Mouse (Mus musculus) c-Kit-positive CD71-negative TER-119-negative erythroid progenitor cells, embryonic 14.5 days (primary cell): ENCODE data around the gene Vti1a.

Experiments
- DNase-seq: peaks from one replicate; pipeline ENCODE4 v3.0.0-alpha.2; 2013; ENCODE audit warnings: low read depth

Gene Vti1a

GRCm38 (mm10) chr19:55525056-55525455 lies 209.0 kb downstream of the Vti1a start:
- DNase-seq = no peak

GRCm38 (mm10) chr19:55526717-55527235 lies 210.7 kb downstream of the Vti1a start:
- DNase-seq = no peak

GRCm38 (mm10) chr19:55530041-55530440 lies 213.9 kb downstream of the Vti1a start:
- DNase-seq = no peak

- no peak for DNase-seq
Observed at GRCm38 (mm10) chr19:55532681-55533080, 216.6 kb downstream of the Vti1a start.

- no peak for DNase-seq
Observed at GRCm38 (mm10) chr19:55536273-55536937, 220.3 kb downstream of the Vti1a start.

DNA sequence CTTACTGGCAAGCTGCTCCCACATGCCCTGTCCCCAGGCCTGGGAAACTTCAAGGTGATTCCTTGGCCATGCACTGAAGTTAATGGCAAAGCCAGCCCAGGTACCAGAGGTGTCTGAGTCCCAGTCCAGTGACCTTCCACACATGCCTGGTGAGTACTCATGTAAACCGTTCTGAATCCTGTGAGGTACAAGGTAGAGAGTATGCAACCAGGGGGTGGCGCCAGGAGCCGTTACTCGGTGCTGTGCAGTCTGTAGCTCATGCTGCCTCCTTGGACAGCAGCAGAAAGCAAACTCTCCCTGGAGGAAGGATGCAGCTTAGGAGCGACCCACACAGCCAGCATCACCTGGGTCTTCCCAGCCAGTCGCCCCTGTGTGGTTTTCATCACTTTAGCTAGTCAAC lies 221.6 kb downstream of the Vti1a start:
- DNase-seq = no peak

DNA sequence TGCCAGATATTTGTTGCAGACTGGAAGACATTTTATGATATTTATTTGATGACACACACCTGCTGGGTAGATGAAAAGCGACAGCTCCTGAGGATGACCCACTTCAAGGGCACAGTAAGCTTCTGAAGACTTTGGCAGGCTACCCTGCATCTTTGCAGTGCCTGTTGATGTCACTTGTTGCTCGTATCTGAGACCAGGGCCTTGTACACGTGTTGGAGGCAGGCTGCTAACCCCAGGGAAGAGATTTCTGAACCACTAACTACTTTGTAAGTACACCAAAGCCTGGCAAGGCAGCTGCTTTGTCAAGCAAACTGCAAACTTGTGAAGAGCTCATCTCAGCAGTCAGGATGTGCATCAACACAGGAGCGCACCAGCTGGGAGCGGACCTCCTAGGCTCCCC lies 225.5 kb downstream of the Vti1a start:
- no peak for DNase-seq

DNA sequence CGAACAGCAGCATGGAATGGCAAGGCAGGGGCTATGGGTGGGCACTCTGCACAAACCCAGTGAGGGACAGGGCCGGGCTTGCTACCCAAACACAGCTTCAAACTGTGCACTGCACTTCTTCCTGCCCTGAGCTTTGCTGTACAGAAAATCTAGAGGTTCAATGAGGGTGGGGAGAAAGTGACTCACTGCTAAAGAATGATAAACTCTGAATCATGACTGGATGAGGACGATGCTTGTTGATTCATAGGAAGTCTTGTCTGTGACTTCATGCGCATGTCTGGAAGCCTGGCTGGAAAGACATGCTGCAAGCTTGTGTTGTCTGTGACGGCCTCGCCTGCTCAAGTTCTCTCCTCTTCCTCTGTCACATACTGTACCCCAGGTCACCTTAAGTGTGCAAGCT lies 226.4 kb downstream of the Vti1a start:
- DNase-seq = no peak

DNA sequence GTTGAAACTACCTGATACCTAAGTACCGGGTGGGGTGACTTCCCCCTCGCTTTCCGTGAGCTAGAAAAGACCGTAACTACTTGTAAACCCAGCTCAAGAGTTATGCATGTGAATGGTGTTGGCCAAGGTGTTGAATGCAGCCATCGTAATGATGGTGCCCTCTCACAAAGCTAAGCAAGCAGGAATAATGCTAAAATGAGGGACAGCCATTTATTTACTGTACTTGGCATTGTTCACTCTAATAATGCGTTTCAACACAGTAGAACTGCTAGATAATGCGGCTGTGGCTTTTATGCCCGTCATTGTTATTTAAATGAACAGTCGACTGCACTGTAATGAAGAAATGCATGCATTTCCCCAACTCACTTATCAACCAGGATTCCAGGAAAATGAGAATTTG lies 227.1 kb downstream of the Vti1a start:
- DNase-seq = no peak

GRCm38 (mm10) chr19:55544498-55544897 lies 228.4 kb downstream of the Vti1a start:
- DNase-seq = no peak

GRCm38 (mm10) chr19:55545529-55545928 lies 229.4 kb downstream of the Vti1a start:
- peak; percentile 82 for DNase-seq

- DNase-seq = no peak
Observed at GRCm38 (mm10) chr19:55546009-55546528, 230.0 kb downstream of the Vti1a start.

DNA sequence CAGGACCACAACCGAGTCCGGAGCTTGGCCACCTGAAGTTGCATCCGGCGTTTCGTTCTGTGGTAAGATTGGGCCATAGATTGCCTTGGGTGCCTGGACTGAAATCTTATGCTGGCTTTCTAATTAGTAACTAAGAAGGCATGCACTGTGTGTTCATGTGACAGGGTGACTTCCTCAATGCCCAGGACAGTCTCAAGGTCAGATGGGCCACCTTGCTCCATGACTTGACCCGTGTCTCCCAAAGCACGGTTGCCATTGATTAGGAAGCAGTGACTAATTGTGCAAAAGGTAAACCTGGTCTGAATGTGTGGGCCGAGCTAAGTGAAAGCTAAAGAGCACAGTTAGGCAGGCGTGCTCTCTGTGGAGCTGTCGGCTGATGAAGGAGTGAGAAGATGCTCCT lies 232.1 kb downstream of the Vti1a start:
- no peak for DNase-seq

- DNase-seq = no peak
Observed at GRCm38 (mm10) chr19:55548656-55549055, 232.6 kb downstream of the Vti1a start.

- DNase-seq = no peak
Observed at GRCm38 (mm10) chr19:55550176-55550575, 234.1 kb downstream of the Vti1a start.

DNA sequence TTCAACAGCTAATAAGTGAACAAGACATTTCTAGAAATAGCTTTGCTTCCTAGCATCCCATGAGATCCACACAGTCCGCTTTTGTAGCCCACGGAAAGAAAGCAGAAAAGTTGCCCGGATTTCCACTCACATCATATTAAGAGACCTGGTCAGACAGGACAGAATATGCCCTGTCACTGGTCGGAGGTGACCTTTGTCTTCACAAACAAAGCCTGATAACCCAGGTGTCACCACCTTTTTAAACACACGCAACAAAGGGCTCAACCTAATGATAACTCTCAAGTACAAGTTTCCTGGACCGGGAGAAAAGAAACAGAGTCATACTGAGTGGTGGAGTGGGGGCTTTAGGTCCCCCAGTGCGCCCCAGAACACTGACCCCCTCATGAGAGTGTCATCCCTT lies 236.2 kb downstream of the Vti1a start:
- no peak for DNase-seq

GRCm38 (mm10) chr19:55552861-55553260 lies 236.8 kb downstream of the Vti1a start:
- no peak for DNase-seq

DNA sequence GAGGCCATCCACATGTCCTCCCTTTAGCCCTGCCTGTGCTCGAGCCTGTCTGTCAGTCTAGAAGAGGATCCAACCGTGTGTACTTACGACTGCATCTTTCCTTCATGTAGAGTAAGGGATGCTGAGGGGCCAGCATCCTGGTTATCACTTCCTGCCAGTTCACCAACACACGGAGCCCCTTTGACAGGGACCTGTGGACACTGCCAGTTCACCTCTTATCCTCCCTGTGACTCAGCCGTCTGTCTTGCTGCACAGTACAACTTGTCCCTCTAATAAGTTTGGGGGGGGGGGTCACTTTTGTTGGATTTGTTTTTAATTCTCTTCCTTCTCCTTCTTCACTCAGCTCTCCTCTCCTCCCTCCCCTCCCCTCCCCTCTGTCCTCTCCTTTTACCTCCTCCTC lies 238.2 kb downstream of the Vti1a start:
- no peak for DNase-seq

DNA sequence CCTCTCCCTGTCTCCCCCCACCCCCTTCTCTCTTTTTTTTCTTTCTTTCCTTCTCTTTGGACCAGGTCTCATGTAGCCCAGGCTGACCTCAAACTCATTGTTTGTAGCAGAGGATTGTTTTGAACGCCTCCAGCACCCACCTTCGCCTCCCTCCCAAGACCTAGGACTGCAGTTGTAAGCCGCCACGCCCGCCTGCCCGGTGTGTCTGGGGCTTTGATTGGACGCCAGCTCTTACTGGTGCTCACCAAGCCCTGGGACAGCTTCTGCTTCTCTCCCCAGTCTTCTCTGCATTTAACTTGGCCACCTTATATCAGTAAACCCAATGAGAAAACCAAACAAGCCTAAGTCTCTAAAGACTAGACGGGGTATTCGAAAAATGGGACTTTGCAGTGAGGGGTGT lies 238.6 kb downstream of the Vti1a start:
- DNase-seq = no peak

DNA sequence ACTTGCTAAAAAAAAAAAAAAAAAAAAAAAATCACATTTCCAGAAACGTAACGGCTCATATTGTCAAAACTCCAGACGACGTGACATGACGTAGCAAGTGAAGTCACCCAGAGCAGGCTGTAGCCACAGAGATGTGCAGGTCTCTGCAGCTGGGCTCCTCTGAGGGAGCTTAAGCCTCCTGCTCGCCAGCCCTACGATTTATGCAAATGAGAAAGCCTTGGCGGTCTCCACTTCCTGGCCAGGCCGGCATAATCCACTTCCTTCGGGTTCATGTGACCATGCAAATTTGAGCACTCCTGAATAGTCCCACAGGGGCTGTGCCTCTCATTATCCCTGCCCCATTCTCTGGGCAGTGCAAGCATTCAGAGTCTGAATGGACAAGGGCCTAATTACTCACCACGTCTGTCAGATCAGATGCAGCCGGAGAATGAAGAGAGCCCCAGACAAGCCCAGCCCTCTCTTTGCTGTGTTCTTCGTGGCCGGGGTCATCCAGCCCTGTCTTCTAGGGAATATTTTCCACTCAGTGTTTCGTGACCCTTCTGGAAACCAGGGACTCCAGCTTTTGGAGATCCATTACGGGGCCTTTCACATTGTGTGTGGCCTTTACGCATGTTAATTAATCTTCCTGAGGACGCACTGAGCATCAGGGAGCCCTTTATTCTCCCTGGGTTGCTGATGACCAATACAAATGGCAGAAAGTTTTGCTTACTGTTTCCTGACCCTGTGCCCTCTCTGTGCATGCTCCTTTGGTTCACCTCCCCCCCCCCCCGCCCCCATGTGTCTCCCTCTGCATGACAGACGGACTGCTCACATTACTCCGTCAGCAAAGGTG lies 240.3 kb downstream of the Vti1a start:
- DNase-seq = peak; percentile 50

DNA sequence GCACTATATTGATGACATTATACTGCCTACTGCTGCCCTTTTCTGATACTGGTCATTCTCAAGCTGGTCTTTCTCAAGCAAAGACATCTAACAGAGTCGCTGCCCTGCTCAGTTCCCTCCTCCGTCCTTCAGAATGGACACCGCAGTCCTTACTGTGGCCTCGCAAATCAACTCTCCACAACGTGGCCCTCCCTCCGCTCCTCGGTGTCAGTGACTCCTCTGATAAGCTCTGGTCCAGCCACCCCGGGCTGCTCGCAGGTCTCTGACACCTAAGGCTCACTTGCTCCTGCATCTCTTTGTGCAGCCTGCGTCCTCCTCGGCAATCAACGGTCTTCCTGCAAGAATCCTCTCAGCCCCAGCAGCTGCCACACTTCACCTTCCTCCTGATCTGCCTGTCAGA lies 243.2 kb downstream of the Vti1a start:
- DNase-seq = no peak

DNA sequence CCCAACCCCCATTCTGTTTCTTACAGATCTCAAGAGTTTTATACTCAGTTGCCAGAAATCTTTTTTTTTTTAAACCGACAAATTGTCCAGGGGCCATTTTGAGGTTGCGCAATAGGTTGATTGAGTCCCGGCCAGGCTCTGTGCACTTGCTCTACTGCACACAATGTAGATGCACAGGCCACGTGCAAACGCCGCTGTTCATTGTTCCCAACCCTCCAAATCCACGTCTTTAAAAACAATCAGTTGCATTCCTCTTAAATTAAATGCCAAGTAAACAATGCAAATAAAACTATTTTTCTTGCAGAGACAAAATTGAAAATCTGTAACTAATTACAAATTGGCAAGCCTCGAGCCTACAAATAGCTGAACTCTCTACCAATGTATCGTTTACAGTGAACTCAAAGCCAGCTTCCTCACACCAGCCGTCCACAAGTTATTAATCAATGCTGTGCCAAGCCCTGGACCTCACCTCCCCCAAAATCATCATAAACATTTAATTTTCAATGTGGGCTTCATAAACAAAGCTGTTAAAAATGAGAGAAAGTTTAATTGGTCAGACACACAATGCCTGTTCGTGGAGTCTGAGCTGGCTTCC lies 244.1 kb downstream of the Vti1a start:
- no peak for DNase-seq

DNA sequence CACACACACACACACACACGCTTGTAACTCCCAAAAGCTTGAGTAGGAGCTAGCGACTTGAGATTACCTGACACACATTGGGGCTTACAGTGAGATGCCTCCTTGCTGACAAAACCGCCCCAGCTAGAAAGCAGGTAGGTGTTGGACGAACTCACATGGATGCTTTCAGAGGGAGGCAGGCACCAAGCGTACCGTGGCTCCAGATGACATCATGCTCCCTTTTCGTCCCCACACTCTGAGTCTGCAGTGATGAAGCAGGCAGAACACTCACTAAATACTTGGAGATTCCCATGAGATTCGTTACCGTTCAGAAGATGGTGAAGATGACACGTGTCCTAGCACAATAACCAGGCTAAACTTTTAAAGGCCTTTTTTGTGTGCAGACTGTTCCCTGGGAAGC lies 245.4 kb downstream of the Vti1a start:
- no peak for DNase-seq
